Mouse (Mus musculus): Measurements from ENCODE around the gene Gm9376. TPM values are rescaled to one million over a fixed set of nuclear protein-coding genes. Genes with fewer than 3 reads are reported as not detected.

Gm9376 gene
- polyA plus RNA-seq (2015; fragmentation: Nextera tagmentation; extraction: Ambion mirVana), result not detected in 2 replicates

DNA sequence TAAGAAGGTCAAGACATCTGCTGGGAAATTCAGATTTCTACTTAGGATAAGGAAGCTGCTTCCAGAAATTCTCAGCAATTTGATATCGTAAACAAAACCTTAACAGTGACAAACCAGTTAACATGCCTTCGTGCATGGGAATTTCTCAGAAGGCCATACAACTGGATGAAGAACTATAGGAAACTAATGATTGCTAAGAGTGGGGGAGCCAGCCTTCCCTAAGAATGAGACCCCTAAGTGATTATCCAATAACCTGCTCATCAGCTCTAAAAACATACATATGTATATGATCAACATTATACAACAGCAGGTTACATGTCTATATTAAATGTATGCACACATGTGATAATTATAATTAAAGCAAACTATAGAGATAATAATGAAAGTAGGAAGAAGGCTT is at the start of gene Gm9376:
Gene Gm9376 (plus strand): TSS at position 301 of the 400 bp plus-strand sequence.

DNA sequence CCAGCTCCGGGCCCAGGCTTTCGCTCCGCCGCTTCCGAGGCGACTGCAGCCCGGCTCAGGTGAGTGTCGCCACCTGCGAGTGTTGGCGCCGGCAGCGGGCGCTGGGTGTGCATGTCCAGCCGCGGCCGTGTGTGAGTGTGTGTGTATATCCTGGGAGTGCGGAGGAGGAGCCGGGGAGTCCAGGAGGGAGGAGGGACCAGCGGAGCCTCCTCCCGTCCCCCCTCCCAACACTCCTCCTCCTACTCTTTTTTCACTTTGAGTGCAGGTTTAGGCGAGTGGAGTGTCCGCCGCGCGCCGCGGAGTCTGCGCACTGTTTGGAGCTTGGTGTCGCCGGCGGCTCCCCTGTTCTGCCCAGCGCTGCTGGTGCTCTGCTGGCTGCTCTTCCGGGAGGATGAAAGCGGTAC is 29.9 kb upstream of the Gm9376 start, which contains the start of gene Sox21:
Gene Sox21 (minus strand): TSS at position 145 of the 404 bp plus-strand sequence.

Small RNAs within 50 kb of the gene (microRNA-seq; reads per million reads assigned to microRNA genes)
- gene Mir6241, result not detected

Other genes with a start within 250 kb of the Gm9376 start
- gene Dct, start 214.7 kb upstream of the Gm9376 start, polyA plus RNA-seq (2015; fragmentation: Nextera tagmentation; extraction: Ambion mirVana), result 0.30 and 0.35 TPM in 2 replicates
- gene Tgds, start 134.2 kb upstream of the Gm9376 start, polyA plus RNA-seq (2015; fragmentation: Nextera tagmentation; extraction: Ambion mirVana), result 20.5 and 21.0 TPM in 2 replicates
- 55.0 and 56.6 TPM in 2 replicates for gene Gpr180, start 129.8 kb upstream of the Gm9376 start, polyA plus RNA-seq (2015; fragmentation: Nextera tagmentation; extraction: Ambion mirVana)
- 0.06 TPM in 2 replicates for gene Sox21, start 29.9 kb upstream of the Gm9376 start, polyA plus RNA-seq (2015; fragmentation: Nextera tagmentation; extraction: Ambion mirVana)

Data from urinary bladder, postnatal 0 days (tissue).